Mouse (Mus musculus) hindbrain, embryonic 11.5 days (tissue): ENCODE results near the gene Rbl1. TPM values are rescaled to one million over a fixed set of nuclear protein-coding genes. Genes with fewer than 3 reads are reported as not detected.

Experiments used
- ATAC-seq: fragments of 200-750 bp; cut with Nextera tagmentation; 2 replicates; pipeline ENCODE4 v1.8.0; 2017; ENCODE audit warnings: mild to moderate bottlenecking, moderate TSS enrichment, moderate library complexity; ENCODE audit not compliant: low FRiP score
- DNase-seq: peaks from one replicate; pipeline ENCODE4 v3.0.0-alpha.2; 2015; ENCODE audit warnings: low spot score
- H3K27ac ChIP-seq: fragments of 300-500 bp; sonication (generic); 2 replicates; pipeline ENCODE4 v1.5.1; 2014; ENCODE audit warnings: mild to moderate bottlenecking, low read depth, low read length
- H3K27me3 ChIP-seq: fragments of 300-500 bp; sonication (generic); 2 replicates; pipeline ENCODE4 v1.6.1; 2014; ENCODE audit warnings: mild to moderate bottlenecking, low read length, moderate library complexity, mixed read lengths; ENCODE audit not compliant: control insufficient read depth, insufficient read depth
- H3K36me3 ChIP-seq: fragments of 300-500 bp; sonication (generic); 2 replicates; pipeline ENCODE4 v1.6.1; 2014; ENCODE audit warnings: mild to moderate bottlenecking, low read length, moderate library complexity, mixed read lengths; ENCODE audit not compliant: control insufficient read depth, insufficient read depth
- H3K4me1 ChIP-seq: fragments of 300-500 bp; sonication (generic); replicated peaks from 2 replicates; pipeline ENCODE4 v1.6.1; 2014; ENCODE audit warnings: low read length, mixed read lengths; ENCODE audit not compliant: control insufficient read depth, insufficient read depth
- H3K4me2 ChIP-seq: fragments of 300-500 bp; sonication (generic); replicated peaks from 2 replicates; pipeline ENCODE4 v1.6.1; 2014; ENCODE audit warnings: mild to moderate bottlenecking, low read depth, low read length
- H3K4me3 ChIP-seq: fragments of 300-500 bp; sonication (generic); 2 replicates; pipeline ENCODE4 v1.5.1; 2014; ENCODE audit warnings: low read depth, low read length
- H3K9ac ChIP-seq: fragments of 300-500 bp; sonication (generic); 2 replicates; pipeline ENCODE4 v1.6.1; 2014; ENCODE audit warnings: low read depth, low read length
- H3K9me3 ChIP-seq: fragments of 300-500 bp; sonication (generic); 2 replicates; pipeline ENCODE4 v1.6.1; 2016; ENCODE audit warnings: low read length; ENCODE audit not compliant: control insufficient read depth
- WGBS: fragments of 180-500 bp; shearing (Covaris S2); extraction: QIAGEN DNeasy Blood & Tissue Kit; methylation state at CpG from one replicate; pipeline ENCODE4 v1.1.7; 2014; 5-methylcytosine and 5-hydroxymethylcytosine counted together
- polyA plus RNA-seq: library from polyadenylated mRNA; unstranded; fragments of >200 nt; fragmentation: Nextera tagmentation; extraction: Ambion mirVana; gene quantifications from 2 replicates; pipeline ENCODE4 v1.2.1, GENCODE M21; 2014

The Rbl1 gene
- polyA plus RNA-seq, 1 experiment from 2014 or later: 31.8 TPM

DNA sequence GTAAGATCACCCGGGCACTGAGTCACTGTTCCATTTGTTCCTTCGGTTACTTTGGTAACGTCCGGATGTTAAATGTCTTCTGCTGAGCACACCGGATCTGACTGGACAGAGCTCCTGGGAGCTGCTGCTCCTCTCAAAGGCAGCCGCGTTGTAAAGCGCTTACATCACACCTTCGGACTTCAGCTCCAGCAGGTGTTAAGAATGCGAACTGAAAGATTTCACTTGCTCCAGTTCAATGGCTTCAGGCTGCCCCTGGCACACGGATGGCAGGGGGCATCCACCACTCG is 104.1 kb downstream of the Rbl1 start:
- no peaks in the 10 kb centered on the region for H3K27me3 ChIP-seq
- peaks cover 2% of the 10 kb centered on the region; the same call in 1 of the 2 replicates for H3K36me3 ChIP-seq
- ATAC-seq (no peak), DNase-seq (no peak)
- H3K4me1 ChIP-seq: no peaks in the 10 kb centered on the region
- no peak overlapping the region for H3K27ac ChIP-seq
- no peak overlapping the region for H3K4me2 ChIP-seq
- WGBS: 93% methylated on average over 12 of the region's 12 CpGs
- H3K9ac ChIP-seq: no peak overlapping the region
- H3K9me3 ChIP-seq: no peaks in the 10 kb centered on the region
- no peak overlapping the region for H3K4me3 ChIP-seq

DNA sequence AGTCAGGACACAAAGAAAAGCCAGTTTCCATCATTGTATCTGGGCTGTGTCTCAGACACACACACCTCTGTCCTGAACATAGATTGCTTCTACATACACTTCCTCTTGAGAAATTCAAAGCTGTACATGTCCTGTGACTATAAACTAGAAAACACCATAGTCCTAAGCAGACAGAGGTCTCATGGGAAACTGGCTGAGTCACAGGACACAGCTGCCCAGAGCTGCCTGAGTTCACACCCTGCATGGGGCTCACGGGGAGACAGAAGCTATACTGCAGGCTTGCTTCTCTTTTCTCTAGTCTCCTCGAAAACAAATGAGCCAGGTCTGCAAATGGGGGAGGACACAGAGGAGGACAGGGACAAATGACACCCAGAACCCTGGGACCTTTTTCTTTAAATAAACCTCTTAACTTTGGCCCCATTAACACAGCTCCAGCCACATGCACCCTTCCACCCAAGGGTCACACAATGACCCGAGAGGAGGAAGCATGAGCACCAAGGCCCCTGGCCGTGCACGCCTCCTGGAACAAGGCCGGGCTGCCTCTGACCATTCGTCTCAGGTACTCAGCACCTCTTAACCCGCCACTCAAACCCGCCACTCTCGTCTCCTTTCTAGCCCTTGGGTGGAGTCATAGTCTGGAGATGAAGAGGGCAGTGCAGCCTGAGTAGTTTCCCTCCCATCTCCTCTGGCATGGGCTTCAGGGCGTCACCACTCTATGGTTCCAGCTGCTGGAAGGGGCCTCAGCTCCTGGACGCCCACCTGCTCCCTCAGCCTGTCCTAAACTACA is 104.6 kb downstream of the Rbl1 start:
- no peak overlapping the region for H3K9ac ChIP-seq
- ATAC-seq (no peak), DNase-seq (no peak)
- no peaks in the 10 kb centered on the region for H3K27me3 ChIP-seq
- H3K27ac ChIP-seq: no peak overlapping the region
- no peaks in the 10 kb centered on the region for H3K4me1 ChIP-seq
- no peak overlapping the region for H3K4me3 ChIP-seq
- 91% methylated on average over 12 of the region's 12 CpGs for WGBS
- peaks cover under 1% of the 10 kb centered on the region; the same call in 1 of the 2 replicates for H3K36me3 ChIP-seq
- H3K9me3 ChIP-seq: no peaks in the 10 kb centered on the region
- no peak overlapping the region for H3K4me2 ChIP-seq

Other genes with a start within 250 kb of the Rbl1 start
- gene Ndrg3, start 212.5 kb downstream of the Rbl1 start, polyA plus RNA-seq: 48.2 and 50.2 TPM in 2 replicates
- 42.1 and 44.7 TPM in 2 replicates for gene Dsn1, start 197.4 kb downstream of the Rbl1 start, polyA plus RNA-seq
- 7.2 and 9.8 TPM in 2 replicates for gene Soga1, start 125.3 kb downstream of the Rbl1 start, polyA plus RNA-seq
- not detected in 2 replicates for gene Tldc2, start 117.5 kb downstream of the Rbl1 start, polyA plus RNA-seq
- 23.6 and 29.9 TPM in 2 replicates for gene Samhd1, start 69.3 kb downstream of the Rbl1 start, polyA plus RNA-seq
- gene Rpn2, start 74.5 kb upstream of the Rbl1 start, polyA plus RNA-seq: 227 and 256 TPM in 2 replicates
- 0.75 and 0.79 TPM in 2 replicates for gene Mroh8, start 75.0 kb upstream of the Rbl1 start, polyA plus RNA-seq
- 1.0 TPM in 2 replicates for gene Ghrh, start 143.0 kb upstream of the Rbl1 start, polyA plus RNA-seq
- gene Manbal, start 163.1 kb upstream of the Rbl1 start, polyA plus RNA-seq: 36.2 and 37.2 TPM in 2 replicates
- gene Src, start 213.9 kb upstream of the Rbl1 start, polyA plus RNA-seq: 13.0 and 14.4 TPM in 2 replicates